Mouse (Mus musculus) spleen, adult 18-20 months (tissue): ENCODE results near the gene Nt5m.
A peak's percentile ranks its signal among the peaks of the same experiment; 100 is the strongest.

Source experiments
- DNase-seq, 2 experiments: peaks; one replicate each; pipeline ENCODE4 v3.0.0; 2022; ENCODE audit warnings: mixed read lengths in 2 of 2

The Nt5m gene

GRCm38 (mm10) chr11:59839459-59840126, 346 bp downstream of the Nt5m start, which contains the start of gene Cops3:
Gene Cops3, minus strand, starts transcription at chr11:59839838.
- peak; percentile 88 to 91 for DNase-seq

- no peak for DNase-seq
Observed at GRCm38 (mm10) chr11:59846311-59846710, 7.1 kb downstream of the Nt5m start.

GRCm38 (mm10) chr11:59847131-59847530, 7.9 kb downstream of the Nt5m start:
- DNase-seq, result peak; percentile 23 to 52

GRCm38 (mm10) chr11:59847891-59848884, 8.9 kb downstream of the Nt5m start:
- DNase-seq, result peak; percentile 58 to 80

DNA sequence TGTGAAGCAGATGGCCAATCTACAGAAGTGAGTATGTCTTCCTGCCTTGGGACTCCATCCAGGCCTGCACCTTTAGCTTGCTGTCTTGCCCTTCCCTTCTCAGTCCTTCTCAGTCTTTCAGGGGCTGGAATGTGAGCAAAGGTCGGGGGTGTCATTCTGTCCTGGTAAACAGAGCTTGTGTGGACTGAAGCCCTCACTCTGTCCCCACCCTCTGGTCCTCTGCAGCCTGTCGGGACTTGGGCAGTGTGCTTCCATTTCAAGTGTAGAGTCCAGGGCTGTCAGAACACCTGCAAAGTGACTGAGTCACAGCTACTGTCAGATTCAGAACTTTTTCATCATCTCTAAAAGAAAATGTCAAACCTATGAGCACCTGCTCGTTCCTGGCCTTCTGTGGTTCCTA, 13.6 kb downstream of the Nt5m start:
- DNase-seq, result no peak

GRCm38 (mm10) chr11:59860467-59860866, 21.2 kb downstream of the Nt5m start:
- DNase-seq, result no peak

GRCm38 (mm10) chr11:59864316-59864715, 25.1 kb downstream of the Nt5m start:
- DNase-seq, result no peak

GRCm38 (mm10) chr11:59872124-59872523, 32.9 kb downstream of the Nt5m start:
- DNase-seq, result no peak

GRCm38 (mm10) chr11:59880031-59880430, 40.8 kb downstream of the Nt5m start:
- DNase-seq, result peak in 1 of 2 experiments; percentile 65

DNA sequence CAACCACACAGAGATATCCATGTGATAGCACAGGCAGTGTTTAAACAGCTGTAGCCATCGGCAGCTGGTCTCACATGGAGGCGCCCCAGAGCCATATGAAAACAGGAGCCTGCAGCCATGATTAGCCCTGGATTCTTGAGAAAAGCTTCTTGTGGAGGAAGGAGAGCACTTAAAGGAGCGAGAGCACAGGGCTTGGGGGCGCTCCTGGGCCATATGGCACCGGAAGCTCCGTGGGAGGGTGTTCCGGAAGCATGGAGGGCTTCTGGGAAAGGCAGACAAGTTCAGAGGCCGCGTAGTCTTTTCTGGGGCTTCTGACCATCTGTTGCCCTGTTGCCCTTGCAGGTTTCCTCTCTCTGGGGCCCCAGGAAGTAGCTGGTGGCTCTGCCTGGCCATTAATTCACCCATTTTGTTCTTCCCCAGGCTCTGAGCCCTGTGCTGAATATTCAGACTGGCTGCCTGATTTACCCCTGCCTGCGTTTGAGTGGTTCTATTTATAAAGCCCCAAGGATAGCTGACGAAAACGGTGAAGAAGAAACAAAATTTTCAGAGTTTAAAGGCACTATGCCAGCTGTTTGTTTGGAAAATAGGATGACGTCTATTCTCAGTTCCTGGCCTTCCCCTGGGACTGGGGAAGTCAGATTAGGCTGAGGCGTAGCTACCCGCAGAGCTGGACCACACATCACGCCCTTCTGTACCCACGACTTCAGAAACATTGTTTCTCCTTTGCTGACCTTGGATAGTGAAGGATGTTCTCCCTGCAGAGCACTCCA, 46.2 kb downstream of the Nt5m start:
- DNase-seq, result no peak

DNA sequence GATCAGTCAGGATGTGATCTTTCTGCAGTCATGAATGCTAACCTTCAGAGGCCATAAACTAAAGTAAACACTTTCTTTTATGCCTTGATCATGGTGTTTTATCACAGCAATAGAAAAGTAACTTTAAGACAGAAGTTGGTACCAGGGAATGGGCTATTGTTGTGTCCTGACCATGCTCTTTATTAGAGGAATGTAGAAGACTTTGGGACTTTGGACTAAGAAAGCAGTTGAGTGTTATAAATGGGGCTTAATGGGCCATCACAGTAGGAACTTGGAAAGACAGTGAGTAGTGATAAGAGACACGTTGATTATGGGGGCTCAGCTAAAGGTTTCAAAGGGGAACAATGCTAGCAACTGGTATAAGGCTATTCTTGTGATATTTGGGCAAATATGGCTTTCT, 47.7 kb downstream of the Nt5m start:
- DNase-seq, result no peak

- DNase-seq, result no peak
Observed at GRCm38 (mm10) chr11:59888151-59888550, 48.9 kb downstream of the Nt5m start.

DNA sequence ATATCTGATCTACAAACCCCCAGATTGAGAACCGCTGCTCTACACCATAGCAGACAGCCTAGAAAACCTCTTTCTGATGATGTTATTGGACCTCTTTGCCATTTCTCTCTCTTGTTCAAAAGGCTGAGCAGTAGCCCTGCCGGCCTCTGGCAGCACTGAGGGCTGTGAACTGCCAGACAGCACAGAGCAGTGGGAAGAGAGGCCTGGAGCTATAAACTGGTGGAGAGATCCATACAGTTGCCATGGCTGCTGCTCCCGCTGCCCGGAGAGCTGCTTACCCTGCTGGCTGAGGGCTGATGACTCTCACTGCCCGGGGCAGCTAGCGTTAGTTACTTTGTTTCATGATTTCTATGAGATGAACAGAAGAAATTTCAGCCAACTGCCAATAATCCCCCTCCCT, 52.6 kb downstream of the Nt5m start:
- no peak for DNase-seq

DNA sequence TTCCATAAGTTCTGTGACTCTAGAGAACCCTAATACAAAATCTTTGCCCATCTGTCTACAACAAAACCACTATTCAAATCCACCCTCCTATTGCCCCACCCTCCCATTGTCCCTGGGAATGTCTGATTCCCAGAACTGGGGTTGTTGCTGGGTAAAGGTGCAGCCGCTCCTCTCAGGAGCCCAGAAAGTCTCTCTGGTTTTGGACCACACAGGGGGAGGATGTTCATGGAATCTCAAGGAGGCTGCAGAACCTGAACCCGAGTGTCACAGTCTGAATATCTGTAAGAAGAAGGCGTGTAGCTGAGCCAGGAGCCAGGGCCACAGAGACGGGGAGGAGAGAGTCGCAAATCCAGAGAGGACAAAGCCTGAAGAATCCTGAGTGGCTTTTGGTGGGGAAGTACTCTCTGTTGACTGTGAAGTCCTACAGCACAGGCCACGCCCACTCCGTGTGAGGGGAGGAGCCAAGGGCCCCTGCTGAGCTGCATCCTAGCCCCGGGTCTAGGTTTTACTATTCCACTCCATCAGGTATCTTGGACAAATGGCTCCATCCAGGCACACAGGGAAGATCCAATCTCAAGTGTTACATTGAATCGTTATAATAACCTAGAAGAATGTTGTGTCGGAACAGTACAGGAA, 54.0 kb downstream of the Nt5m start:
- peak in 1 of 2 experiments; percentile 21 for DNase-seq

DNA sequence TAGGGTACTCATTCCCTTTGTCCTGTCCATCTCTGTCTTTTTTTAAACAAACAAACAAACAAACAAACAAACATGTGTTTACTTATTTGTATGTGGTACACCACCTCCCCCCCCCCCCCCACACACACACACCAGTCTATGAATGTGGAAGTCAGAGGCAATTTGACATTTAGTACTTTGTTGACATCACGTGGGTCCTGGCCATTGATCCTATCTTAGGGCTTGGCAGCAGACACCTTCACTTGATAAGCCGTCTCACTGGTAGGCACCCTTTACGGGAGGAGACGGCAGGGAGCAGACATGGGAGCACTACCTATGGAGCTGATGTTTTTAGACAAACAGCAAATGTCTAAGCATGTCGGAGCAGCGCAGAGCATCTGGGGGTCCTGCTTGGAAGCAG, 55.7 kb downstream of the Nt5m start:
- no peak for DNase-seq

DNA sequence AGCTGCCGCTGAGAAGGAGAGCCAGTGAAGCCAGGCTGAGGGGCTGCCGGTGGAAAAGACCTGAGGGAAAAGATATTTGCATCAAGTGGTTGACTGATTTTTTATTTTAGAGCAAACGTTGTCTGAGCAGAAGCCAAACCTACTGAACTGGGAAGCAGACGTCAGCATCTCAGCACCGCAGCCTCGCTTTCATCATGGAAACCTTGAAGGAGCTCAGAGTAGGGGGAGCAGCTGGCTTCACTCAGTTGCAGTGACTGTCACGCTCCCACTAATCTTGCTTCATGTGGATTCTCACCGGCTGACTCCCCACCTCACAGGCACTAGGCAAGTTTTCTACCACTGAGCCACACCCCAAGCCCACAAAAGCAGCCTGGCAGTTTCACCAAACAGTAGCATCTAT, 56.1 kb downstream of the Nt5m start:
- DNase-seq, result no peak

- DNase-seq, result no peak
Observed at GRCm38 (mm10) chr11:59897981-59898599, 58.8 kb downstream of the Nt5m start.

- DNase-seq, result no peak
Observed at GRCm38 (mm10) chr11:59899711-59900685, 60.8 kb downstream of the Nt5m start.

- DNase-seq, result no peak
Observed at GRCm38 (mm10) chr11:59900995-59901394, 61.7 kb downstream of the Nt5m start.

- no peak for DNase-seq
Observed at GRCm38 (mm10) chr11:59902045-59902726, 62.9 kb downstream of the Nt5m start.
